Mouse (Mus musculus): Measurements from ENCODE around the gene Glrp1.

The Glrp1 gene

GRCm38 (mm10) chr1:88492415-88492814 is 17.5 kb downstream of the Glrp1 start:
- DNase-seq (ENCODE audit: low read depth): no peak

DNA sequence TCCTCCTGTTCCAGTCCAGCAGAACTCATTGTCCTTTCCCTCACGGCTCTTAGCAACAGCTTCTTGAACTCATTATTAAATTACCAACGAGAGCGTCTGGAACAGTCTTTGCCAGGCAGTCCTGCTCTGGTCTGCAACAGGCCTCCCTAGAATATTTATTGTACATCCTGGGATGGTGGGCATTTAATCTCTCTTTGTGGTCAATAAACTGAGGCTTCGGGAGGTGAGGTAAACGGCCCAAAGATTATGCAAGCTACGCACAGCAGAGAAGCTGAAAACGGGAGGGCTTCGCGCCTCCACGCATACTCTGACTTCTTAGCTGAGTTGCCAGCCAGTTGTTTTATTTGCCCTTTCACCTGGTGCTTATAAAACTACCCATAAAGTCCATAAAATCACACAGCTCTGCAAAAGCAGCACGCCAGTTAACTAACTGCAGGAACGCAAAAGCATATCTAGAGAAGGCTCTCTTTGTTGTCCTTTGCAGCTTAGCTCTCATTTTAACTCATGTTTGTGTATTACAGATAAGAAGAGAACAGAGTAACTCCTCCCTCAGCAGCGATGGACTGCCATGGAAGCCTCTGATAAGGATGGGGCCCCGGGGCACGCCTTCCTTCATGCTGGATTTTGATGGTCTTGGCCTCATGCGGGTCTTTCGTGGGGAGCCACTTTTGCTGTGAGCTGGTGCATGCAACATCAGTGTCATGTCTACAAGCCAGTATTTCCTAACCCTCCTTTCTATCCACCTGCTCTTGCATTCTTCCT is 18.1 kb downstream of the Glrp1 start:
- DNase-seq (ENCODE audit: low read depth): no peak

DNA sequence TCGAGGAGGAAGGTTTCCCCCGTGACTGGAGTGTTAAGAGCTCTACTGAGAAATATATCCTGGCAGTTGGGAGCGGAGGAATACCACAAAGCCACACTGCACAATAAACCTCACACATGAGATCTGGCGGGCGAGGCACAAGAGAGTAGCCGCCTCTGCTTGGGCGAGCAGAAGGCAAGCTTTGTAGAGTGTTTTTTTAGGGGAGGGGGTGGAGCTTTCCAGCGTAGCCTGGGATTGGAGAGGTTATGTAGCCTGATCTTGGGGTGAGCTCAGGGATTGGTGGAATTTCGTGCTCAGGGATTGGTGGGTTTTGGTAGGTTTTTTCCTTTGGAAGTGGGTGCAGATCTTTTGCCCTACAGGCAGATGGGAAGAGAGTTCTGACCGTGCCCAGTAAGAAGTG is 19.7 kb downstream of the Glrp1 start:
- DNase-seq (ENCODE audit: low read depth): no peak

DNA sequence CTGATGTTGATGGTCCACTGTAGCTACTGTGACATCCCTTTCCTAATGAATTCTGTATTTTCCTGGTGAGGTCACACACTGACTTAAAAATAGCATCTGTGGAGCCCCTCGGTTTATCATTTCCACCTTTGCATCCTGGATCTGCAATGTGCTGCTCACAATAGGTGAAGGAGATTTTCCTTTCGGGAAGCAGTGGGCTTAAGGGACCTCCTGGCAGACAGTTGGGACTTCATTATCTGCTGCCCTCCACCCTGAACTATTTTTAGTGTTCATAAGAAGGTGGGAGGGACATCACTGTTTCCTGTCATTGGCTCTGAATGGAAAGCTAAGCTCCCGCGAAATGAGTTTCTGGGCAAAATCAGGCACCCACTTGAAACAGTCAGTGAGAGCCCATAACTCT is 20.9 kb downstream of the Glrp1 start:
- no peak for DNase-seq (ENCODE audit: low read depth)

DNA sequence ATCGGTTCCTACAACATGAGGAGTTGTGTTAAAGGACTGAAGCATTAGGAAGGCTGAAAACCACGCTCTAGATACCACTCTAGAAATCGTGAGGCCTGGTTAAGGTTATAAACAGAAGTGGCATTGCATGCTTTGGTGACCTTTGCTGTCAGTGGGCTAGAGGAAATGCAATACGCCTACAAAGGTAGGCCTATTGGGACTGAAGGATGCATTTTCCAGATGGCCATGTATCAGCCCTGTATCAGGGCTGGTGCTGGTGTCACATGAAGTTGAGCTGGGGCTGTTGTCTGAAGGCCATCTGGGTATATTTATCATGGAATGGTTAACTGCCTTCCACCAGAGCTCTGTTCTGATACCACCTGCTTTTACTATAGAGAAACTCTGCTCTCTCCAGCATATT is 23.5 kb downstream of the Glrp1 start:
- no peak for DNase-seq (ENCODE audit: low read depth)

DNA sequence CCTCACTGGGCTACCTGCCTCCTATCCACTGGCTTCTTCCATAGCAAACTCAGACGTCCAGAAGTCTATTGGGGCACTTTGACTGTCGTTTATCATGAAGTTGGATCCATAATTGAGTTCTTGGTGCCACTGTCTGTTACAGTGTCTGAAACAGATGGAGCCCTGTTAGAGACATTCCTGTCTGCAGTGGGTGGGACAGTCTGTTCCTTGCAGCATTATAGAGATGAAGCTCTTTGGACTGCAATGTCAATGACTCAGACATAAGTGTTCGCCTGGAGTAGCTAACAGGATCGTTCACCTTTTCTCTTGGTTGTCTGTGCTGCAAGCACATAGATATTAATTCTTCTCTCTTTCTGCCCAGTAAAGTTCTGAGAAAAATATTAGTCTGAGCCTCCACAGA is 25.8 kb downstream of the Glrp1 start:
- no peak for DNase-seq (ENCODE audit: low read depth)

GRCm38 (mm10) chr1:88482142-88483099 is 27.4 kb downstream of the Glrp1 start:
- DNase-seq (ENCODE audit: low read depth): no peak

DNA sequence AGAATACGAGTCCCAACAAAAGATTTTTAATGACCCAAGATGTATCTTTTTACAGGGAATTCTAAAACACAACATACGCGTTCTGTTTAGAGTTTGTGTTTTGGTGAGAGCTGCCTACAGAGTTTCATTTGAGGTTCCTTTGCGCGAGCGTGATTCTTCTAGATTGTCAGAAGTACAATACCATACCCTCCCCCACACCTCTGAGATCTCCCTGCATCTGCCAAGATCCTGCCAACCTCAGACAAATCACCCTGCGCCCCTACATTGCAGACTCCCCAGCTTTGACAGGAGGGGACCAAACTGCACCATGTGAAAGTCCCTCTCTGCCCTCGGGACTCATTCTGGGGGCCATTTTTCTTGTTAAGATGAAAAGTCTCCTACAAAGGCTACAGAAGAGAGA is 29.3 kb downstream of the Glrp1 start:
- no peak for DNase-seq (ENCODE audit: low read depth)

DNA sequence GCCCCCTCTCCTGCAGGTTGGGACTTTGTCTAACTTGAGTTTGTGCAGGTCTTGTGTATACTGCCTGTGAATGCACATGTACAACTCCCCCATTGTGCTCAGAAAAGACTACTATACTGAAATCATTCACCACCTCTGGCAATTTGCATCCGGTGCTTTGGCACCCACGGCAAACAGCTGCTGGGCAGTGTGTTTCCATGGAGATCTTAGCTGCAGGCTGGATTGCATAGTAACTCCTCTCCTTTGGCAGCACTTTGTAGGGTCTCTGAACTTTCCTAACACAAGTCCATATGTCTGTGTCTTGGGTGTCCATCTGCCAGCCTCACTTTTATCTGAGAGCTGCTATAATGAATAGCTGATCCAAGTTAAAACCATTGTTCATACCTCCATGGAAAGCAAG is 31.7 kb downstream of the Glrp1 start:
- DNase-seq (ENCODE audit: low read depth): no peak

- DNase-seq (ENCODE audit: low read depth): no peak
Measured at GRCm38 (mm10) chr1:88476554-88477085, 33.2 kb downstream of the Glrp1 start.

DNA sequence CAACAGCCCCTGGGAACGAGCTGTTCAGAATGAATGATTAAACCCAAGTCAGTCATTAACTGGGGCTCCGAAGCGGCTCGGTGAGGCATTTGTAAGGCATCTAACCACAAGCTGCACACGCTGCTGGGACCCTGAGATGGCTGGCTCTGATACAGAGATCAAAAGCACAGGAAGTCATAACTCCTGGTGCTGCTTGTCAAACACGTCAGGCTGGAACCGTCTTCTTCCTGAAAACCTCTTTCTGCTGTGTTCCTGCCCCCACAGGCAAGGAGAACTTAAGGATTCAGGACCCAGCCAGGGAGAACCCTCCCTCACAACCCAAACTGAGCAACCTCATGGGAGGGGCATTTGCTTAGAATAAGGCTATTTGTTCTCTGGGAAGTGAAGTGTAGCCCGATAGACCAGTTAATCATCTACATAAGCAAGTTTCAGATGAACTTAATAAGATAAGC is 34.3 kb downstream of the Glrp1 start:
- no peak for DNase-seq (ENCODE audit: low read depth)

- peak; percentile 57 for DNase-seq (ENCODE audit: low read depth)
Measured at GRCm38 (mm10) chr1:88474598-88474997, 35.3 kb downstream of the Glrp1 start.

- peak; percentile 13 for DNase-seq (ENCODE audit: low read depth)
Measured at GRCm38 (mm10) chr1:88473899-88474298, 36.0 kb downstream of the Glrp1 start.

DNA sequence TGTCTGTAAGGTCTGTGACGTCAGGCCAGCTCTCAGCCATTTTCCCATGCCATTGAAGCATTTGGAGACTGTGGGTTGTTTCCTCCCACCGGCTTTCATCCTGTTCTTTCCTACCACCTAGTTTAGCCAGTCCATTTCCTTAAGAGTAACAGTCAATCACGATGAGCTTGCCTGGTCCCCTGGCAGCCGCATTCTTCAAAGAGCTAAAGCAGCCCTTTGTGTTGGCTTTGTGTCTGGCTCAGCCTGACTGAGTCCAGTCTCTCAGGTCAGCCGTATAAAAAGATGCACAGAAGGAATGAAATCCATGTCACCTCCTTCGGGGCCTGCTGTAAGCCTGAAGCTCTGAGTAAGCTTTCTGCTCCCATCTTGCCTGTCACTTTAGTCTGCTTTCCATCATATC is 37.6 kb downstream of the Glrp1 start:
- DNase-seq (ENCODE audit: low read depth): no peak

DNA sequence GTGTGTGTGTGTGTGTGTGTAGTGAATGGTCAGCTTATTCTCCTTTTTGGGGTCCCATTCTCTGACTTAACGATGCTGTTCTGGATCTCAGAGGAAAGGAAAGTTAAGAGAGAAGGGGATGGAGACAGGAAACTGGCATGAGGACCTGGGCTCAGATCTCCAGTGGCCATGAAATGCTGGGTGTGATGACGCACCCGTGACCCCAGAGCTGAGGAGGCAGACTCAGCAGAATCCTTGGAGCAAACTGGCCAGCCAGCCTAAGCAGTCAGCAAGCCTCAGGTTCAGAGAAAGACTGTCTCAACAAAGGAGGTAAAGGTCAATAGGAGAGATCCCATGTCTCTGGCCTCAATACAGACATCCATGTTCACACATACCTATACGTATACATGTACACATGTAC is 40.1 kb downstream of the Glrp1 start:
- no peak for DNase-seq (ENCODE audit: low read depth)

DNA sequence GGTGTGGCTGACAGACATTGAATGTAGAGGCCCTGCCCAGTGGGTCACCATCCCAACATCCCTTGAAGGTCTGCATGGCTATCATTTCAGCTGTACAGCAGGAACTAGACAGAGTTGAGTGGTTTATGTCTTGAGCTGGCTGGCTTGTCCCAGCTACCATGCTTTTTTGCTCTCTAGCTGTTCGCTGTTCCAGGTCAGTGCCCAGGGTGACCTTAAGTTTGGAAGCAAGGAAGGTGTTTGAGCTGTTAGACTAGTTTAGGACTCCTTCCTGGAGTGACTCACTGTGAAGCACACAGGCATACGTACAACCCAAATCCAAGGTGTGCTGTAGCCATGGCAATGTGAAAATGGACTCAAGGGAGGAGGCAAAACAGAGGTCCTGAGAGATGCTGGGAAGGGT is 41.5 kb downstream of the Glrp1 start:
- DNase-seq (ENCODE audit: low read depth): no peak

DNA sequence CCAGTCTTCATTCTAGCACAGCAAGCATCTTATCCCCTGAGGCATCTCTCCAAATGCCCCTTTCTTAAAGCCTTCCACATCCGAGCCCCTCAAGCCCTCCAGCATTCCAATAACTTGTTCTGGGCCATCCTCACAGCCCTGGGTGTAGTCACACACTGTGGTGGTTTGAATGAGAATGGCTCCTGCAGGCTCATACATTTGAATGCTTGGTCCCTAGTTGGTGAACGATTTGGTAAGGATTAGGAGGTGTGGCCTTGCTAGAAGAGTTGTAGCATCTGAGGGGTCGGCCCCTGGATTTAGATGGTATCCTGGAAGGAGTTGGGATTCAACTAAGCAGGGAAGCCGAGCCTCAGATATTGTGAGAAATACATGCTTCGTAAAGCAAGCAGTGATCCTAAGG is 42.0 kb downstream of the Glrp1 start:
- DNase-seq (ENCODE audit: low read depth): no peak

- DNase-seq (ENCODE audit: low read depth): no peak
Measured at GRCm38 (mm10) chr1:88466325-88467064, 43.4 kb downstream of the Glrp1 start.

DNA sequence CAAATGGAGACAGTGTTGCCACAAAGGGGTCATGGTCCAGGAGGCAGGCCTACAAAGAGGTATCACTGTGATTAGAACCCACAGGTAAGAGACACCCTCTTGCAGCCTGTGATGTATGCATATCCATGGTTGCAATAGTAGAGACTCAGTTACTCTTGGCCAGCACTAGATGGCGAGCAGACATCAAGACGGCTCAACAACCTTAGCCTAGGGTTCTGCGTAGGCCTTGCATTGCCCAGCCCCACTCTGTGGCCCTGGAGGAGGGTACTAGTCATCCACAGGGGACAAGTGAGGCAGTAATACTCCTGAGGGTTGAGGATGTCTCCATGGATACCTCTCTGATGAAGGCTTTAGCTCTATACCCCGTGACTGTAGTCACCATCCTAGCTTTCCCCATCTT is 44.1 kb downstream of the Glrp1 start:
- DNase-seq (ENCODE audit: low read depth): peak; percentile 34

DNA sequence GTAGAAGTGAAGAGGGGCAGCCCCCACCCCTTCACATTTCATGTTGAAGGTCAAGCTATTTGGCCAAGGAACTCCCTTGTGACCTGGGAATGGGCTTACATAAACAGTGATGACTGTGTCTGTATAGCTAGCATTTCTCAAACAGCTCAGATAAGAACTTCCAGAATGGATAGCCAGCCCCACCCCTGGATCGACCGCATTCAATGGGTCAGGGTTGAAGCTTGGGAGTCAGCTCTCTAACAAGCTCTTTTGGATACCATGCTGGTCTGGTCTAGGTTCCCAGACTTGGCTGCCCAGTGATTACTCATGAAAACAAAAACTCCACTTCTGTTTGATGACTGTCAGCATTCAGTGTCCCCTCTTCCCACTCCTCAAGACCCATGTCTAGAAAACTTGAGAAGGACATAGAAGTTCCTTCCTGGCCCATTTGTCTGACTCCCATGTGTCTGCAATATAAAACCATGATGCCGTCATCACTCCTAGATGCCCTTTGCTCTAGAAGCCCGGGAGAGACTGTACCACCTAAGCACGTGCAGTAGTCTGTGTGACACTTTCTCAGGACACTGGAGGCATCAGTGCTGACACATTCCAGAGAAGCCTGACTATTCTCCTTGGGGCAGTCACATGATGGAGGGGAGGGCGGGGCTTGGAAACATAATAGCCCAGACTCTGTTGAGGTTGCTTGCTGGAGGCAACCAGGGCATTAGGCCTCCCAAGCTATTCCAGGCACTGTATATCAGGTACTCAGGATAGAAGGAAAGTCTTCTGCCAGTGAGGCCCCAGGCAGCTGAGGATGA is 45.6 kb downstream of the Glrp1 start:
- DNase-seq (ENCODE audit: low read depth): no peak

- DNase-seq (ENCODE audit: low read depth): no peak
Measured at GRCm38 (mm10) chr1:88463241-88463640, 46.6 kb downstream of the Glrp1 start.

Measured in 416B (cell line).